Mouse (Mus musculus) ovary, postnatal 36 days (tissue): ENCODE results near the gene Maco1.

Experiments used
- DNase-seq: peaks from one replicate; pipeline ENCODE4 v3.0.0; 2022; ENCODE audit warnings: low spot score, mixed read lengths

The Maco1 gene

DNA sequence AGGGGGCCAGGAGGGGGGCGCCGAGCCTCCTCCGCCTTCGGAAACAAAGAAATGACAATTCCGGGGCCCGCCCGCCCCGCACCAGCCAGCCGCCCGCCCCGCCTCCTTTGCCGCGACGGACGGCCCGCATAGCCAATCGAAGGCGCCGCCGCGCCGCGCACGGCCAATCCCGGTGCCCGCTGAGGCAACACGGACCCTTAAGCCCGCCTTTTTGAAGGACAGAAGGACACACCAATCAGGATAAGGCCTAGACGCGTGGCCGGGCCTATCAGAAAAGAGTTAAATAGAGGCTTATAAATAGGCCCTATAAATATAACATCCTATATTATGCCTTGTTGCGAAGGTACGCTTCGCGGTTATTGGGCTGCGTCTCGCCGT lies at the start of gene Maco1:
TSS of gene Maco1 (minus strand) at position 87 of the 378 bp plus-strand sequence.
- peak; percentile 99 for DNase-seq

DNA sequence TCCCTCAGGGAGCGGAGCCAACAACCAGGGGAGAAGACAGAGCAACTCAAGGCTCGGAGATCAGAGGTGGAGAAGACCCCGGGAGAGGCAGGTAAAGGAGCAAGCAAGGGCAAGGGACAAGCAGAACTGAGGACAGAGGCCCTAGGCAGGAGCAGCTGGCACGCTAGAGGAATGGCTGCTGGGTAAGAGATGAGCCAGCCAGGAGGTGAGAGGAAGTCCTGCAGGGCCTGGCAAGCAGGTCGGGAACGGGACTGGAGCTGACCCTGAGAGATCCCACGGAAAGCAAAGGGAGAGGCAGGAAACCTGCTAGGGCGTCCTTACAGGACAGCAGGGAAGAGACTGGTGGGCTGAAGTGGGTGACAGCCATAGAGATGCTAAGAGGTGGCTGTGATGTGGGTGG lies 48.0 kb upstream of the Maco1 start:
- no peak for DNase-seq

DNA sequence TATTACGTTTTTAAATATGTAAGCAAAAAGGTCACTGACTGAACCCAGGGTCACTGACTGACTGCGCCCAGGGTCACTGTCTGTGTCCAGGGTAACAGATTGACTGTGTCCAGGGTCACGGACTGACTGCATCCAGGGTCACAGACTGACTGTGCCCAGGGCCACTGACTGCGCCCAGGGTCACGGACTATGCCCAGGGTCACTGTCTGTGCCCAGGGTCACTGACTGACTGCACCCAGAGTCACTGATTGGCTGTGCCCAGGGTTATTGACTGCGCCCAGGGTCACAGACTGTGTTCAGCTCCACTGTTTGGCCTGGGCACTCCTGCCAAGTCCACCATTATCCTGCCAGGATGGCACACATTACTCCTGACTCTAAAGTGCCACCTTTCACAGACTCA lies 44.1 kb upstream of the Maco1 start:
- no peak for DNase-seq

DNA sequence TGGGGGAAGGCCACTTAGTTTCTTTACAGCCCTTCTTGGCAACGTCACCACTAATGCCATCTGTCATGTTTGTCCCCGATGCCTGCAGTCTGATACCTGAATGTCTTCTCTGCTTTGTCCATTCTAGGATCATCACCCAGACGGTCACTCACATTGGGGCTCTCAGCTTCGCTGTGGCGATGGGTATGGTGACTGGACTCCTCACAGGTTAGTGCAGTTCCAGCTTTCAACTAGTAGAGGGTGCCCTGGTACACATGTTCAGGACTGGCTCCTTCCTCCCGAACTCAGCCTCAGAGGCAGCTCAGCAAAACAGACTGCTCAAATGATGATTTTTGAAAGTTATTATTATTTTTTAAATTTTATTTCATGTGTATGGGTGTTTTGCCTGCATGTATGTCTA lies 39.0 kb upstream of the Maco1 start:
- DNase-seq = peak; percentile 59

DNA sequence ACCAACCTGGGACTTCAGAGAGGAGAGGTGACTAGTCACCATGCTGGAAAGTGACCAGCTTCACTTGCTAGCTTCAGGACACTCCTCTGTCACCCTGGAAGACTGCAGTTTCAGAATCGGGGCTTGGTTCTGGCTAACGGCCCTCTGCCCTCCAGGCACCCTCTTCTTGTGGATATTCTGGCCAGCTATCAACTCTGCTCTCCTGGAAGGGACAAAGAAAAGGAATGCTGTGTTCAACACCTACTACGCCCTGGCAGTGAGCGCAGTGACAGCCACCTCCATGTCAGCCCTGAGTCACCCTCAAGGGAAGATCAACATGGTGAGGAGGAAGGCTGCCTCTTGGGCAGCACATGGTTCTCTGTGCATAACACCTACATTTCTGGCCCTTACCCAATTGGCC lies 31.2 kb upstream of the Maco1 start:
- DNase-seq = no peak

DNA sequence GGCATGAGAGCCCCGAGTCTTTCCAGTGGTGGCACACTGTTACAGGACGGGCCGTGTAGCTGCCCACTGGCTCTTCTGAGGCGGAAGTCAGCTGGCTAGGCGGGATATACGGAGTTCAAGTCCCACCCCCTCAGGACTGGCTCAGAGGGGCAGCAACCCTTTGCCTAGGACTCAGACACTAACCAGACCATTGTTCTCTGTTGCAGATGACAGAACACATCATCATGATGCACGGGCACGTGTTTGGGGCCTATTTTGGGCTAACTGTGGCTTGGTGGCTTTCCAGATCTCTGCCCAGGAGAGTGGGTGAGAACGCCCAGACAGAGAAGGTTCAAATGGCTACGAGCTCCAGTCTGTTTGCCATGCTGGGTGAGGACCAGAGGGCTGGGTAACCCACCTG lies 30.7 kb upstream of the Maco1 start:
- DNase-seq = no peak

DNA sequence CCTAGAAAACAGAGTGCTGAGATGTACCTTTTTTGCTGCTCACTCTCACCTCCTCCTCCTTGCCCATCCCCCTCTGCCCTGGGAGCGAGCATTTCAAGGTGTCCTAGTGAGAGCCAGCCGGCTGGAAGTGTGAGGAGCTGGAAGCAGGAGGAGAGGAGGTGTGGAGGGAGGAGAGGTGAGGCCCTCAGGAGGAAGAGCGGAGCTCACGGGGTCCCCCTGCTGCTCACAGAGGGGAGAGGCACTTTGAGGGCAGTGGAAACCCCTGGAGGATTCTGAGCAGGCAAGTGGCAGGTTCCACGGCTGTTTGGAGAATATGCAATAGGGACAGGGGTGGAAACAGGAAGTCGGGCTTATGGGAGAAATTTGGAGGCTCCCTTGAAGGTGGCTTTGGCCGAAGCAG lies 30.1 kb upstream of the Maco1 start:
- DNase-seq = peak; percentile 32

DNA sequence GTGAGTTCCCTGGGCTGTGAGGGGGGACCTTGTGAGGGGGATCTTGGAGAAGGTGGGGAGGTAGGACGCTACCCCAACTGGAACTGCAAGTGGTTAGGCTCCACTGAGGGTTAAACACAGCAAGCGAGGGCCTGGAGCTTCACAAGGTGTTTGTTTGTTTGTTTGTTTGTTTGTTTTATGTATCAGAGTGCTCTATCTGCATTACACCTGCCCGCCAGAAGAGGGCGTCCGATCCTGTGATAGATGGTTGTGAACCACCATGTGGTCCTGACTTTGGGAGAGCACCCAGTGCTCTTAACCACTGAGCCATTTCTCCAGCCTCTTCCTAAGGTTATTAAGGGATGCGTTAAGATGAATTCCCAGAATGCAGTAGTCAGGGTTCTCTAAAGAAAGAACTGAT lies 26.9 kb upstream of the Maco1 start:
- no peak for DNase-seq

DNA sequence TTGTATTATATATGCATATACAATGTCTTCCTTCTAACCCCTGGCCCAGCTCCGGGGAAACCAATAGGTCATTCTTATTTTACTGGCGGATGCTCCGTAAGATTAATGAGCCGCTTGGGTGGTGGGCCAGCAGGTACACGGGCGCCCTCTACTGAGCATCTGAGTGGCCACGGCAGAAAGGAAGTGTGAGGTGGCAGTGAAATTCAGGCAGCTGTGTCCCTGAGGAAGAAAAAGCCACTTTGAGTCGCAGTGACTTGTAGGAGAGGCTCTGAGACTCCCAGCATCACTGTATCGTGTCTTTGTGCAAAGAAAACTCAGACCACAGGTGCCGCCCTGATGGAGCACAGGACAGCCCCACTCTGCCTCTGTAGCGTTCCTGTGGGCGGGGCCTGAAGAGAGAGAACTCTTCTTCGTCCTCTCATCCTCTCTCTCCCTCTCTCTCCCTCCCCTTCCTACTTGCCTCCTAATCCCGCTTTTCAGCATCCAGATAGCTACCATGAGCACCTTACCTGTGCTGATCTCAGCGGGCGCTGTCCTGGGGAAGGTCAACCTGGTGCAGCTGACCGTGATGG lies 26.4 kb upstream of the Maco1 start:
- DNase-seq = peak; percentile 74

DNA sequence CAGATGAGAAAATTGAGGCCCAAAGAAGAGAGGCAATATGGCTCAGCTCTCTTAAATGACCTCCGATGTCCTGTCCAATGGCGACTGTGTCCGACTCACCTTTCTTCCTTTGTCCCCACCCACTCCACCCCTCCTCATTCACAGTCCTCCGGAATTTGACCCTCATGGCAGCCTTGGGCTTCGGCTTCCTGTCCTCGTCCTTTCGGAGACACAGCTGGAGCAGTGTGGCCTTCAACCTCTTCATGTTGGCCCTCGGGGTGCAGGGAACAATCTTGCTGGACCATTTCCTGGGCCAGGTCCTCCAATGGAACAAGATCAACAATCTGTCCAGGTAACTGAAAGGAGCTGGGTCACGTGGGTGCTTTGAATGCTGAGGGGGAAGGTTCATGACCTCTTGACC lies 23.0 kb upstream of the Maco1 start:
- no peak for DNase-seq

DNA sequence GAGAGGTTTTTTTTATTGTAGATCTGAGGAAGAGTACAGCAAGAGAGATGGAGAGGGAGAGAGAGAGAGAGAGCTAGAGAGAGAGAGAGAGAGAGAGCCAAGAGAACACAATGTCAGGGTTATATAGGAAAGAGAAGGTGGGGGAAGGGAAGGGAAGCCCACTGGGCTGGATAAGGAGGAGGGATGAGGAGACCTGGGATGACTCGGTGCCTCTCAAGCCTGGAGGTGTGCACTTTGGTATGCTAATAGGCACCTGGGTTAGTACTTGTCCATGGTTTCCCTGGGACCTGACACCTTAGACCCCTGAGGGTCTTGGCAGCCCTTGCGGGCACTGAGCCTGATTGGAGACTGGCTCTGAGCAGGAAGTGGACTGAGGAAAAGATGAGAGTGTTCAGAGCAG lies 18.8 kb upstream of the Maco1 start:
- no peak for DNase-seq

DNA sequence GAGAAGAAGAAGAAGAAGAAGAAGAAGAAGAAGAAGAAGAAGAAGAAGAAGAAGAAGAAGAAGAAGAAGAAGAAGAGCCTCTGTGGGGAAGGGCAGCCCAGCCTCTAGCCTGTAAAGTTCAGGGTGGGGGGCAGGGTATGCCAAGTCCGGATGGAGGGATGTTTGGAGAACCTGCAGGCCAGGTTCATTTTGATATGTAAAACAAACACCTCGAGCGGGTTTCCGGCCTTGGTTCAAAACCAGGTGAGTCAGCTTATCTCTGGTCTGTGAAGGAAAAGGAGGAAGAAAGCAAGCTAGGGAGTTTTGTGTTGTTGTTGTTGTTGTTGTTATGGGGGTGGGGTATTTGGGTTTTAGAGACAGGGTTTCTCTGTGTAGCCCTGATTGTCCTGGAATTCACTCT lies 18.3 kb upstream of the Maco1 start:
- DNase-seq = no peak

DNA sequence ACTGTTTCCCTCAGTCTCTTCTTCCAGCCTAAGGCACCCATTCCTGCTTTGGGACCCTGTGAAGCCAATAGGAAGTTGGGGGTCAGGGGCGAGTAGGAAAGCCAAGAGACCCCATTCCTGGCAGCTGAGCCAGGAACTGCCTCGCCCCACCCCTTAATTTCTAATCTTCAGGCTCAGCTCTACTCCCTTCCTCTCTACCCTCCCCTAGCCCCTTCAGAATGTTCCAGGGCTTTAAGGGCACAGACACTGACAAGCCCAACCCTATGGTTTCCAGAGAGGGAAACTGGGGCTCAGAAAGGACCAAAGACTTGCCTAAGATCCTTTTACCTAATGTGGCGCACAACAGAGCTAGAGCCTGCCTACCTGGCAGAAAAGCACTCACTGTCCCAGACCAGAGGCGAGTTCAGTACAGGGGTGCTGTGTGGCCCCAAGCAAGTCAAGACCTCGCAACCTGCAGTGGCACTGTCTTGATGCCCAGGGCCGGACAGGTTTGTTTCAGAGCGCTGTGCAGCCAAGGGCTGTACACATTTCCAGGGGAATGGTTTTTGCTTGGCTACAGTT lies 16.8 kb upstream of the Maco1 start:
- no peak for DNase-seq

DNA sequence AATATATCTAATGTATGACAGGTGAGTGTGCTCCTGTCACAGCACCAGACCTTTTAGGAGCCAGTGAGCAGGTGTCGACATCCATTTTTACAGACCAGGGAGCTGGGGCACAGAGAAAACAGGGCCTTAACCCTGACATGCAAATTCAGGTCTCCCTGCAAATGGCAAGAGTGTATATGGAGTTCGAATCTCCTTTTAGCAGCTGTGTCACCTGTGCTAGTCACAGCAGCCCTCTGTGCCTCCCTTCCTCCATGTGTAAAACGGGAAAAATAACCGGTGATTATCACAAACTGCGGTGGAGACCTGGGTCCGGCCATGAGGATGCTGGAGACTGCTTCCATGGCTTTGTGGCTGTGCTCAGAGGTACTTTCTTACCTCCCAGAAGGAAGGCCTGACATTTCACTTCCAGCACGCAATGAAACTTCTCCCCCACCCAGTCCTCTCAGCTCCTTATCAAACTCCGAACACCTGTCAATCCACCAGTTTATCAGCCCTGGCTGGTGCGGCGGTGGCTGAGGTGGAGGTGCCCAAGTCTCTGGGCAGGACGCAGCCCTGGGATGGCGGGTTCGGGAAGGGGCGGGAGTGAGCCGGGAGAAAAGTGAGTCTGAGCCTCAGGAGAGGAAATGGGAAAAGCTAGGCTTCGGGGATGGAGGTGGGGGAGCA lies 16.1 kb upstream of the Maco1 start:
- no peak for DNase-seq

DNA sequence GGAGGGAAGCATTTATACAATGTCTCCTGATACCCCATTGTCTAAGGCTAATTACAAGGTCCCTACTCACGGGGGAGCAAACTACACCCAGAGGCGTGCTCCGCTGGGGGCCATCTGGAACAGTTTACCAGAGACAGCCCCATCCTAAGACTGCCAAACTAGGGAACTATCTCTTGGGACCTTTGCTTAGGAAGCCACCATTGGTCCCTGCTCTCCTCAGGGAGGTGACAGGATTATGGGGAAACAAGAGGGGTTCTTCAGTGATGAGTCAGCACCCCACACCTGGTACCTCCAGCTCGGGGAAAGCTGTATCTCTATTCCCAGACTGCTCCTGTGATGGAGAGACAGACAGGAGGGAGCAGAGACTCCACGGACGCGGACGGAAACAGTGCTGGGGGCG lies 15.3 kb upstream of the Maco1 start:
- no peak for DNase-seq

DNA sequence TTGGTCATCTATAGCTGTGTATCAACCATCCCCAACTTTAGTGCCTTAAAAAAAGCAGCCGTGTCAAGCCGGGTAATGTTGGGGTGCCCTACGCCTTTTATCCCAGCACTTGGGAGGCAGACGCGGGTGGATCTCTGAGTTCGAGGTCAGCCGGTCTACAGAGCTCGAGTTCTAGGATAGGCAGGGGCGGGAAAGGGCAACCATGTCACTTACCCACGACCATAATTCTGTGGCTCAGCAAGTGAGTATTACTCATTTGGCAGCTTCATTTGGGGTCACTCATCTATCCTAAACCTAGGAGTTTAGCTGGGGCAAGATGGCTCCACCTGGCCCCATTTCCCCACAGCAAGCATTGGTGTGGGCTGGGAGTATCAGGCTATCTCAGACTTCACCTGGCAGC lies 14.9 kb upstream of the Maco1 start:
- DNase-seq = no peak

DNA sequence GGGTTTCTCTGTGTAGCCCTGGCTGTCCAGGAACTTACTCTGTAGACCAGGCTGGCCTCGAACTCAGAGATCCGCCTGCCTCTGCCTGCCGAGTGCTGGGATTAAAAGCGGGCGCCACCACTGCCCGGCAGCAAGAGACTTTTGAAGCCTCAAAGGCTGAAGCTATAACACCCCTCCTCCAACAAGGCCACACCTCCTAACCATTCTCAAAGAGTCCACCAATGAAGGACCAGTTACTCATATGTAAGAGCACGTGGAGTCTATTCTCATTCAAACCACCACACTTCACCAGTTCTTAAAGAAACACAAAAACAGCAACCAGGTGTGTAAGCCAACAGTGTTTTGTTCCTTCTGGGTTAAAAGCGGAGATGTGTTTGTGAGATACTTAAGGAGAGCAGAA lies 14.5 kb upstream of the Maco1 start:
- no peak for DNase-seq

DNA sequence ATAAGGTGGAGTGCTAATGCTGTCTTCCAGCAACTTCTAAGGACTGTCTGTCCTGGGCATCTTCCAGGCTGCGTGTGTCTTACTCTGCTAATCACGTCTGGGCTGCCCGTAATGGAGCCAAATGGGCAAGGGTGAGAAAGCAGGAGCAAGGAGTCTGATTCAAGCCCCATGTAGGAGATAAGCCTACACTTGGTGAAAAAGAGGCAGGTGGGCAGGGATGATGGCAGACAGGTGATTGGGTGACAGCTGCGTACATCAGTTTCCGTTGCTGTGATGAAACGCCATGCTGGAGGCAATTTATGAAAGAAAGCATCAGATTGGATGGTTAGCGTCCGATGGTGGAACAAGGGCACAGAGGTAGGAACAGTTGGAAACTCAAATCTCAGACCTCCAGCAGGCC lies 14.1 kb upstream of the Maco1 start:
- DNase-seq = no peak

DNA sequence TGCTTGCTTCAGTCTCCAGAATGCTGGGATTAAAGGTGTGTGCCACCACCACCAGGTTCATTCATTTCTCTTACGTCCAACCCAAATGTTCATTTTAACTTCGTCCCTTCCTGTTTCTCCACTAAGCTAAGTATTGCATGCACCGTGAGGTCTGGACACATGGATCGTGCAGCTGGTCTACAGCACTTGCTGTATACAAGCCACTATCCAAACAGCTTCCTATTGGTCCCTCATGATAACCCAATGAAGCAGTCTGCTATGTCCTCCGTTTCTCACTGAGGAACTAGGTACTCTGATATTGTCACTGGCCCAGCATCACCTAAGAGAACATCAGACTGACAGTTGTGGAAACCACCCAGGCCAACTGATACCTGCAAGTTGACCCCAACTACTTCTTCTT lies 12.6 kb upstream of the Maco1 start:
- DNase-seq = no peak

DNA sequence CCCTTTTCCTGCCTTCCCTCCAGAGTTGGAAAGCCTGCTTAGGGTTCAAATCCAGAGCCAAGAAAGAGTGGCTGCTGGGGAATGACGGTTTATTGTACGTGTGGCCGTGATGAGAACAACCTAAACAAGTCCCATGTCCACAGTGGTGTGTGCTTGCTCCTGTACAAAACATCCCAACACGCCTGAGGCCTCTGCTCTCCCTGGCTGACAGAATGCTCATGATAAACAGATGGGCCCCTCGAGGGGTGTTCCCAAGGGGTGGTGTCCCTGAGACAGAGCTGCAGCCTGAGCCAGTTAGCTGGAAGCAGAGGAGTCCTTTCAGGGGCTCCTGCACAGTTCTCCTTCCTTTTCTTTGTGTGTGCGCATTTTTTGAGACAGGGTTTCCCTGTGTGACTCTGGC lies 12.2 kb upstream of the Maco1 start:
- no peak for DNase-seq

DNA sequence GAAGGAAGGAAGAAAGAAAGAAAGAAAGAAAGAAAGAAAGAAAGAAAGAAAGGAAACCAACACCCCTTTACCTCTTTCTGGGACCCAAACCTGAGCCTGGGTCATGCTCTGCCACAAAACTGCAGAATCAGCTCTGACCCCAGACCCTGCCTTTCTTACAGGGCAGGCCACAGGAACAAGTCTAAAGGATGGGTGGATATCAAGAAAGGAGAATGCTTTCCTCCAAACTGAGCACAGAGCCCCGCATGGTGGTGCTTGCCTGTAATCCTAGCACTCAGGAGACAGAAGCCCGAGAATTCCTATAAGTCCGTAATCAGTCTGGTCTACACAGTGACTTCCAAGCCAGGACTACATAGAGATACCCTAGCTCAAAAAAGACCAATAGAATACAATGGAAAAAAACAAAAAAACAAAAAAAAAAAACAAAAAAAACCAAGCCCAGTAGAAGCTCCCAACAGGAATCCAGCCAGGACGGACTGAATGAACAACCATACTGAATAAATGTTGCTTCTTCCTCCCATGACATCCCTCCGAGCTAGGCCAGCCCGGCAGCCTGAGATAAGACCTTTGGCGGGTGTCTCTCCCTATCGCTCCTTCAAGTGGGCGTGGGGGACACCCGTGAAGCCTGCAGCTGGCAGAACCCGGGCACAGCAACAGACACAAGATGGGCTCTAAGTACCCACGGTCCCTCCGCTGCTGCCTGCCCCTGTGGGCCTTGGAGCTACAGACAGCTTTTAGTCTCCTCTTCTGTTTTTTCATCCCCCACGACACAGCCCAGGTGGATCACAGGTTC lies 11.0 kb upstream of the Maco1 start, which contains the start of gene Rhd:
TSS of gene Rhd (plus strand) at position 600 of the 793 bp plus-strand sequence.
- no peak for DNase-seq

DNA sequence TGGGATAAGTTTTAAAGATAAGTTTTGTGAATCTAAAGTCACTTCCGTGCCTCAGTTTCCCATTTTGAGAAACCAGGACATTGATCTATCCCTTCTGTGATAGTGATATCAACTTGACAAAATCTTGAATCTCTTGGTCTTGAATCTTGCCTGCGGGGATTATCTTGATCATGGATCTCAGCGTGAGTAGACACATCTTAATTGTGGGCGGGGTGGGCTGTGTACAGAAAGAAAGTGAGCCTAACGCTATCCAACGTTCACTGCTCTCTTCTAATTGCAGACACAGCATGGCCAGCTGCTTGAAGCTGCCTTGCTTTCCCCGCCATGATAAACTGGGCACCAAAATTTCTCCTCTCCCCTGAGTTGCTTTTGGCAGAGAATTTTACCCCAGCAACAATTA lies 9.9 kb upstream of the Maco1 start:
- DNase-seq = no peak

DNA sequence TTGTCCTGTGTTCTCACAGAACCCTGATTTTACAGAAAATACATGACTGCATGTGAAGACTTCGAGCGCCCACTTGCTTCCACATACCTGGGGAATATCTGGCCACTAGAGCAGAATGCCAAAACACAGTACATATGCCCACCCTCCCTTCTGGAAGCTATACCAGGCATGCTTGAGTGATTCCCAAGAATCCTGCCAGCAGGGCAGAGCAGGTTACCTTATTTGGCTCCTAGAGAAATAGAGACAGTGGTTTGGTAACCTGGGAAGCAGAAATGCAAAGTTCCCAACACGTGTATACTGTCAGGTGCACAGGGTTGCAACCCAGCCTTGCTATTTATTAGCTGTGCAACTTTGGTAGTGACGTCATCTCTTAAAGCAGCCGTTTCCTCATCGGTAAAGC lies 8.7 kb upstream of the Maco1 start:
- DNase-seq = no peak
